Mouse (Mus musculus) liver, adult 2 months (tissue): Measurements from ENCODE around the gene Evpl.

Experiments
- CTCF ChIP-seq: fragments of 200-500 bp; IDR thresholded peaks from 2 replicates; pipeline ENCODE4 v1.5.1; 2011; ENCODE audit warnings: low read depth, low read length, control low read depth
- POLR2A ChIP-seq: fragments of 200-500 bp; IDR thresholded peaks from 2 replicates; pipeline ENCODE4 v1.6.1; 2011; ENCODE audit warnings: low read length, control low read depth; ENCODE audit not compliant: insufficient read depth; ENCODE audit errors: extremely low read depth

GRCm38 (mm10) chr11:116241744-116242235 lies 3.9 kb upstream of the Evpl start:
- TF ChIP-seq CTCF (no peak), POLR2A (no peak)
